Mouse (Mus musculus): ENCODE measurements at regions not wholly inside any gene's neighbourhood (a gene's known extent, or its start where the extent isn't known, plus 50 kb on each side); places are given as distances from the start of the nearest gene placed in this dataset.

- TF ChIP-seq POLR2A (IDR thresholded peaks at IDR 0.05; ENCODE audit: borderline replicate concordance, insufficient read depth, low read length): no peak
- no peak for TF ChIP-seq CTCF (IDR thresholded peaks at IDR 0.05; ENCODE audit: borderline replicate concordance, insufficient read depth, low read depth, low read length)
Measured at GRCm38 (mm10) chr2:8115891-8116290, 606.5 kb upstream of the Celf2 start.
